Mouse (Mus musculus): Measurements from ENCODE around the gene Zfp263. TPM values are rescaled to one million over a fixed set of nuclear protein-coding genes. Genes with fewer than 3 reads are reported as not detected.

The Zfp263 gene
- polyA plus RNA-seq (2016; fragmentation: Nextera tagmentation; extraction: Ambion mirVana): 42.8 and 51.1 TPM in 2 replicates

DNA sequence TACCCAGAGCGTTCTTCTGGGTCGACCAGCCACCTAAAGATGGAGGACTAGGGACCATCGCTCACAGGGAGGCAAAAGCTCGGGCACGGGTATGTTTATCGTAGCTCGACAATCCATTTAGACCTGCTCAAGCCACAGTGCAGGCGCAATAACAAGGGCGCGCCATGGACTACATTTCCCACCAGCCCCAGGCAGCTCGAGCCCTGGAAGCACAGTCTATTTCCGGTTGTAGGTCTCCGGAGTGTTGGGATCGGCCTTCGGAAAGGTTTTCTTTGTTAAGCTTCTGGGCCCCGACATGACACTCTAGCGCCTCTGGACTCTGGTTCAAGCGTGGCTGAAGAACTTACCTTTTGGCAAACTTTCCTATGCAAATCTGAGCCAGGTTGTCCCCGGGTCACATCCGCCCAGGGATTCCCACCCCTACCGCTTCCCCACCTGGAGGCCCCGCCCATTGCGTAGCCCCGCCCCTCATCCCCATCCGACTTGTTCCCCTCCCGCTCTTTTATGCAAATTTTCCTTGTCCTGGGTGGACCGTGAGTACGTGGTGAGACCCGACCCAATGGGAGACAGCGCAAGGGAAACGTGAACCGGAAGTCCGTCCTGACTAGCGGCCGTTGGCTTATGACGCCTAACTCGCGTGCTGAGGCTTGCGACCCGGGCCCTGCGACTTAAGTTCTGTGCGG, at the start of gene Zfp263:
TSS of gene Zfp263 (plus strand) at position 591 of the 683 bp plus-strand sequence.
- WGBS: under 1% methylated on average over 42 of the region's 42 CpGs
- H3K36me3 ChIP-seq: peaks cover 30% of the 10 kb centered on the region
- no peaks in the 10 kb centered on the region; the same call in 1 of the 2 replicates for H3K9me3 ChIP-seq (replicated peaks)
- no peaks in the 10 kb centered on the region for H3K27me3 ChIP-seq (ENCODE audit: low read depth, poor library complexity, severe bottlenecking)
- H3K4me1 ChIP-seq: peaks cover 19% of the 10 kb centered on the region
- DNase-seq (ENCODE audit: low spot score): peak; percentile 95
- H3K4me3 ChIP-seq: peak within 1 kb of the TSS; percentile 83
- peak within 1 kb of the TSS; percentile 90 for H3K27ac ChIP-seq

DNA sequence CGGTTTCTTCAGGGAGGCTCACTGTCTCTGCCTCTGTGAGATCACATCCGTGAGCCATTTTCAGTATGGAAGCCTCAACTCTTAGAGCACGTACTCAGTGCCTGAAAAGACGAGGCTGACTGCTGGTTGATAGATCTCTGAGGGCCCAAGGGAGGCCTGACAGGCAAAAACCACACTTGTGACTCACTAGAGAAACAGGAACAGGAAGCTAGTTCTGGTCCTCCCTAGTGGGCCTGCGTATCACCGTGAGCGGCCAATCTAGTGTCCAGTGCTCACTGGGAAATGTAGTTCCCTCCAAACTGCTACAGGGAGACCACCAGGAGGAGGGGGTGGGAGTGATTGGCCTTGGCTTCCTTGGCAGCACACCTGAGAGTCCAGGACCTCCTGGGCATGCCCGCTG, 44.6 kb upstream of the Zfp263 start:
- 87% methylated on average over 8 of the region's 8 CpGs for WGBS
- Histone ChIP-seq H3K9me3 (replicated peaks) (no peaks in the 10 kb centered on the region), H3K4me1 (no peaks in the 10 kb centered on the region), H3K4me3 (no peak overlapping the region), H3K27me3 (ENCODE audit: low read depth, poor library complexity, severe bottlenecking) (no peaks in the 10 kb centered on the region), H3K27ac (no peak overlapping the region), H3K36me3 (no peaks in the 10 kb centered on the region)
- DNase-seq (ENCODE audit: low spot score): no peak

GRCm38 (mm10) chr16:3700893-3701292, 43.0 kb upstream of the Zfp263 start:
- 70% methylated on average over 1 of the region's 1 CpGs for WGBS
- Histone ChIP-seq H3K27me3 (ENCODE audit: low read depth, poor library complexity, severe bottlenecking) (no peaks in the 10 kb centered on the region), H3K4me3 (no peak overlapping the region), H3K36me3 (no peaks in the 10 kb centered on the region), H3K9me3 (replicated peaks) (no peaks in the 10 kb centered on the region), H3K4me1 (no peaks in the 10 kb centered on the region), H3K27ac (no peak overlapping the region)
- no peak for DNase-seq (ENCODE audit: low spot score)

DNA sequence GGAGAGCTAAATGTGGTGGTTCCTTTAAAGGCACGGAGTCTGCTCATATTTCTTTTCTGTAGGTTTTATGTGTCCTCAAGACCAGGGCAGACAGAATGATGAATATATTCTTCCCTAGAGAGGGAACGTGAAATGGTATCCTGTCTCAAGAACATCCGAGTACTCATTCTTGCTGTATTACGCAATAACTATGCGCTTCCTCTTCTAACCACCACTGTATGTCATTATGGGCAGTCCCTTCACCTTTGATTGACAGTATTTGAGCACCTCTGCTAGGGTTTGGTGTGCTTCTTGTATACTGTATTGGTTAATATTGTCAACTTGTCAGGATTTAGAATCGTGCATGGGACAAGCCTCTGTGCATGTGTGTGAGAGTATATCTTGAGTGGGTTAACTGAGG, 37.2 kb upstream of the Zfp263 start:
- no peaks in the 10 kb centered on the region for H3K27me3 ChIP-seq (ENCODE audit: low read depth, poor library complexity, severe bottlenecking)
- H3K4me3 ChIP-seq: no peak overlapping the region
- H3K36me3 ChIP-seq: no peaks in the 10 kb centered on the region
- no peaks in the 10 kb centered on the region for H3K4me1 ChIP-seq
- DNase-seq (ENCODE audit: low spot score): no peak
- 88% methylated on average over 6 of the region's 6 CpGs for WGBS
- H3K9me3 ChIP-seq (replicated peaks): no peaks in the 10 kb centered on the region
- H3K27ac ChIP-seq: no peak overlapping the region

- H3K36me3 ChIP-seq: no peaks in the 10 kb centered on the region
- H3K4me1 ChIP-seq: no peaks in the 10 kb centered on the region
- H3K27me3 ChIP-seq (ENCODE audit: low read depth, poor library complexity, severe bottlenecking): no peaks in the 10 kb centered on the region
- DNase-seq (ENCODE audit: low spot score): no peak
- WGBS: 90% methylated on average over 2 of the region's 2 CpGs
- no peak overlapping the region for H3K4me3 ChIP-seq
- H3K9me3 ChIP-seq (replicated peaks): 0 out of 2 replicates have a peak, but pooled peaks cover 3% of the 10 kb centered on the region
- H3K27ac ChIP-seq: no peak overlapping the region
Measured at GRCm38 (mm10) chr16:3714731-3715130, 29.2 kb upstream of the Zfp263 start.

DNA sequence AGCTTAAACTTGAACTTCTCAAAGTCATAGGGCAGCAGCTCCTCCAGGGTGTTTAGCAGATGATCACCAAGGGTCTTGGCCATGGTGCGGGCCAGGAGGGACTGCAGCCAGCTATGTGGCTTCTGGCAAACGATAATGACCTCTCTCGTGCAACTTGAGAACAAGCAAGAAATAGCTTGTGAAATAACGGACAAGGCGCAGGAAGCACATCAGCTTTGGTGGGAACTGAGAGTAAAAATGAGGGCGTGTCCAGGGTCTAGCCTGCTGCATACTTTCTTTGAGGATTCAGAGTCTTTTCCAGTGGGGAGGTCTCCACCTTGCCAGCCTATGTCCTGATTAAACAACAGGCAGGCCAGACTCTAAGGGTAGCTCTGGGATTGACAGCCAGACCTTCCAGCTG, 25.9 kb upstream of the Zfp263 start, which contains the start of gene Mefv:
TSS of gene Mefv (minus strand) at position 118 of the 400 bp plus-strand sequence.
- Histone ChIP-seq H3K4me3 (no peak within 1 kb of the TSS), H3K27me3 (ENCODE audit: low read depth, poor library complexity, severe bottlenecking) (no peaks in the 10 kb centered on the region), H3K36me3 (no peaks in the 10 kb centered on the region), H3K4me1 (no peaks in the 10 kb centered on the region), H3K9me3 (replicated peaks) (0 out of 2 replicates have a peak, but pooled peaks cover 3% of the 10 kb centered on the region), H3K27ac (no peak within 1 kb of the TSS)
- 89% methylated on average over 6 of the region's 6 CpGs for WGBS
- DNase-seq (ENCODE audit: low spot score): no peak

DNA sequence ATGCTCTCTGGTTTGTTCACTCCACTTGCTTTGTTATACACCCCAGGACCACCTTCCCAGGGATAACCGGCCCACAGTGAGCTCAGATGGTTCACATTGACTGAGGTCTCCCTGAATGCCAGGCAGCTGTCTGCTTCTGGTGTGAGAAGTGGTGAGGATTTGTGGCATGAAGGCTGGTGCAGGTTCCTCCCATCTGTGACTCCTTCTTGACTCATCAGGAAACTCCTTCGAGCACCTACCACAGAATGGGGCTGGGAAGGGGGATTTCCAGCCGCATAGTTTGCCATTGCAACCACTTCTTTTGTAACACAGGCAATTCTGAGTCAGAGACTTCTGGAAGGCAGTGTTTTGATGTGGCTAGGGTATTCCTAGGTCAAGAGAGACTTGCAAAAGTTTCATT, 20.7 kb upstream of the Zfp263 start:
- Histone ChIP-seq H3K9me3 (replicated peaks) (no peaks in the 10 kb centered on the region), H3K27ac (no peak overlapping the region), H3K36me3 (no peaks in the 10 kb centered on the region), H3K4me1 (no peaks in the 10 kb centered on the region), H3K27me3 (ENCODE audit: low read depth, poor library complexity, severe bottlenecking) (no peaks in the 10 kb centered on the region), H3K4me3 (no peak overlapping the region)
- DNase-seq (ENCODE audit: low spot score): no peak
- WGBS: 86% methylated on average over 3 of the region's 3 CpGs

- no peak overlapping the region for H3K4me3 ChIP-seq
- 89% methylated on average over 6 of the region's 6 CpGs for WGBS
- no peaks in the 10 kb centered on the region for H3K4me1 ChIP-seq
- no peaks in the 10 kb centered on the region for H3K36me3 ChIP-seq
- H3K27ac ChIP-seq: no peak overlapping the region
- H3K27me3 ChIP-seq (ENCODE audit: low read depth, poor library complexity, severe bottlenecking): no peaks in the 10 kb centered on the region
- DNase-seq (ENCODE audit: low spot score): no peak
- H3K9me3 ChIP-seq (replicated peaks): no peaks in the 10 kb centered on the region
Measured at GRCm38 (mm10) chr16:3727980-3728720, 15.7 kb upstream of the Zfp263 start.

DNA sequence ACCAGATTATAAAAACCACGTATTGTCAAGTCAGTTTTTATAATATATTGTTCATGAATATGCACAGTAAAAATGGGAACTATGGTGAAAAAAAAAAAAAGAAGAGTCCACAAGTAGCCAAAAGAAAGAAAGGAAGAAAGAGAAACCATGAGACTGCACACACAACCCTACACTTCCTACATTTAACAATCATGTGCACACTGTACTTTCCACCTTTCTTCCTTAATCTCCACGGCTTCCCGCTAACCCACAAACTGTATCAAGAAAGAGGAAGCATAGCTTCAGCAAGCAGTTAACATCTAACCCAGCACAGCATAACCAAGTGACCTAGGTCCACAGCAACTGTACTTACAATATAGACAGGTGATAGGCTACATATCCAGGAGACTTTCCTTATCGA, 11.3 kb upstream of the Zfp263 start:
- Histone ChIP-seq H3K36me3 (no peaks in the 10 kb centered on the region), H3K27ac (no peak overlapping the region), H3K4me1 (no peaks in the 10 kb centered on the region), H3K4me3 (no peak overlapping the region), H3K9me3 (replicated peaks) (no peaks in the 10 kb centered on the region), H3K27me3 (ENCODE audit: low read depth, poor library complexity, severe bottlenecking) (no peaks in the 10 kb centered on the region)
- DNase-seq (ENCODE audit: low spot score): no peak
- WGBS: 91% methylated on average over 4 of the region's 4 CpGs

GRCm38 (mm10) chr16:3733198-3733732, 10.6 kb upstream of the Zfp263 start:
- Histone ChIP-seq H3K27me3 (ENCODE audit: low read depth, poor library complexity, severe bottlenecking) (no peaks in the 10 kb centered on the region), H3K27ac (no peak overlapping the region)

GRCm38 (mm10) chr16:3742466-3742865, 1.4 kb upstream of the Zfp263 start:
- Histone ChIP-seq H3K9me3 (replicated peaks) (no peaks in the 10 kb centered on the region), H3K36me3 (peaks cover 20% of the 10 kb centered on the region), H3K27me3 (ENCODE audit: low read depth, poor library complexity, severe bottlenecking) (no peaks in the 10 kb centered on the region), H3K4me3 (no peak overlapping the region; the same call in 1 of the 2 replicates), H3K27ac (no peak overlapping the region), H3K4me1 (peaks cover 19% of the 10 kb centered on the region)
- no peak for DNase-seq (ENCODE audit: low spot score)
- WGBS: 98% methylated on average over 6 of the region's 6 CpGs

More at GRCm38 (mm10) chr16:3733198-3733732, 10.6 kb upstream of the Zfp263 start:
- no peaks in the 10 kb centered on the region for H3K9me3 ChIP-seq (replicated peaks)
- H3K4me3 ChIP-seq: no peak overlapping the region
- H3K36me3 ChIP-seq: no peaks in the 10 kb centered on the region
- no peaks in the 10 kb centered on the region for H3K4me1 ChIP-seq
- no peak for DNase-seq (ENCODE audit: low spot score)
- 74% methylated on average over 1 of the region's 1 CpGs for WGBS

GRCm38 (mm10) chr16:3744186-3744700, 350 bp downstream of the Zfp263 start:
- no peaks in the 10 kb centered on the region for H3K27me3 ChIP-seq (ENCODE audit: low read depth, poor library complexity, severe bottlenecking)
- peaks cover 4% of the 10 kb centered on the region for H3K9me3 ChIP-seq (replicated peaks)
- H3K4me1 ChIP-seq: peaks cover 19% of the 10 kb centered on the region
- no peak for DNase-seq (ENCODE audit: low spot score)
- under 1% methylated on average over 32 of the region's 32 CpGs for WGBS
- peak overlapping the region; percentile 90 for H3K27ac ChIP-seq
- H3K4me3 ChIP-seq: peak overlapping the region; percentile 83
- peaks cover 36% of the 10 kb centered on the region for H3K36me3 ChIP-seq

DNA sequence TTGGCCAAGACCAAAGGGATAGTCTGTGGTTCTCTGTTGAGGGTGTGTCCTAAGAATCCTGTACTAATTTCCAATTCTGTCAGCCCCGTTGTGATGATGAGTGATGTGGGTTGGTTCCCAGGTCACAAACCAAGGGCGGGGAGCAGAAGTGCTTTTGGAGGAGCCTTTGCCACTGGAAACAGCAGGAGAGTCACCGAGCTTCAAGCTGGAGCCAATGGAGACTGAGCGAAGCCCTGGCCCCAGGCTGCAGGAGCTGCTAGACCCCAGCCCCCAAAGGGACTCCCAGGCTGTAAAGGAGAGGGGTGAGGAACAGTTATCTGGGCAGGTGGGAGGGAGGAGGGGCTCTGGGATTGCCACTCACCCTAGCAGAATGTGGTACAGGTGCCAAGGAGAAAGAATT, 1.8 kb downstream of the Zfp263 start:
- Histone ChIP-seq H3K27me3 (ENCODE audit: low read depth, poor library complexity, severe bottlenecking) (no peaks in the 10 kb centered on the region), H3K9me3 (replicated peaks) (peaks cover 7% of the 10 kb centered on the region), H3K4me3 (peak overlapping the region; percentile 83), H3K36me3 (peaks cover 50% of the 10 kb centered on the region), H3K4me1 (peaks cover 19% of the 10 kb centered on the region), H3K27ac (no peak overlapping the region)
- DNase-seq (ENCODE audit: low spot score): no peak
- 83% methylated on average over 4 of the region's 4 CpGs for WGBS

Data from limb, embryonic 10.5 days (tissue).